Mouse (Mus musculus) lung, adult 2 months (tissue): ENCODE results near the gene Hdac9.

ENCODE experiments used
- CTCF ChIP-seq: fragments of 200-500 bp; IDR thresholded peaks from 2 replicates; pipeline ENCODE4 v1.5.1; 2011; ENCODE audit warnings: mild to moderate bottlenecking, low read length, control low read depth; ENCODE audit not compliant: insufficient read depth
- POLR2A ChIP-seq: fragments of 200-500 bp; IDR thresholded peaks from 2 replicates; pipeline ENCODE4 v1.6.1; 2011; ENCODE audit warnings: low read depth, mild to moderate bottlenecking, control low read depth, low read length, borderline replicate concordance; ENCODE audit errors: extremely low read depth

DNA sequence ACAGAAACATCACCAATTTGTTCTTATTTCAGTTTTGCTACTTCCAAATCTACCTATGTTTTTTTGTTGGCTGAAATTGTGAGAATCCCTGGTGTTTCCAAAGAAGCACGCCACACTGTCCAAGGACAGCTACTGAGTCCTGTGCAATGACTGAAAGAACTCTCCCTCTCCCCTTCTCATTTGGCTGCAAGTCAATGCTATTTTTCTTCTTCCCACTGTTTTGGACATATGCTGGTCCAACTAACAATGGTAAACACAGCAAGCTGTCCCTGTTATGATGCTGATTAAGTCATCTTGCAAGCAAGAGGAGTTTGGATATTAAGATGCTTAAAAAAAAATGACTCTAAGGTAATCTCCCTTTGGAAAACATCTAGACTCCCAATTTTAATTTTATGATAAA, 455.2 kb downstream of the Hdac9 start:
- no peak for TF ChIP-seq CTCF
- no peak for TF ChIP-seq POLR2A
